Mouse (Mus musculus) adrenal gland, postnatal 14 days (tissue): ENCODE results near the gene Hist2h2be. TPM values are rescaled to one million over a fixed set of nuclear protein-coding genes. Genes with fewer than 3 reads are reported as not detected.
A peak's percentile ranks its signal among the peaks of the same experiment; 100 is the strongest.
"Not testable (repeated sequence)": the region's sequence is repeated elsewhere in the genome, so short reads cannot be mapped to it uniquely, and the experiment has no call there.

Source experiments
- DNase-seq: peaks from one replicate; pipeline ENCODE4 v3.0.0; 2021; ENCODE audit warnings: mixed read lengths
- total RNA-seq: library from RNA; stranded (reverse); gene quantifications from 2 replicates; pipeline ENCODE4 v1.2.3, GENCODE M21; 2021

Gene Hist2h2be
- total RNA-seq, 1 experiment from 2014 or later = 12.3 TPM

DNA sequence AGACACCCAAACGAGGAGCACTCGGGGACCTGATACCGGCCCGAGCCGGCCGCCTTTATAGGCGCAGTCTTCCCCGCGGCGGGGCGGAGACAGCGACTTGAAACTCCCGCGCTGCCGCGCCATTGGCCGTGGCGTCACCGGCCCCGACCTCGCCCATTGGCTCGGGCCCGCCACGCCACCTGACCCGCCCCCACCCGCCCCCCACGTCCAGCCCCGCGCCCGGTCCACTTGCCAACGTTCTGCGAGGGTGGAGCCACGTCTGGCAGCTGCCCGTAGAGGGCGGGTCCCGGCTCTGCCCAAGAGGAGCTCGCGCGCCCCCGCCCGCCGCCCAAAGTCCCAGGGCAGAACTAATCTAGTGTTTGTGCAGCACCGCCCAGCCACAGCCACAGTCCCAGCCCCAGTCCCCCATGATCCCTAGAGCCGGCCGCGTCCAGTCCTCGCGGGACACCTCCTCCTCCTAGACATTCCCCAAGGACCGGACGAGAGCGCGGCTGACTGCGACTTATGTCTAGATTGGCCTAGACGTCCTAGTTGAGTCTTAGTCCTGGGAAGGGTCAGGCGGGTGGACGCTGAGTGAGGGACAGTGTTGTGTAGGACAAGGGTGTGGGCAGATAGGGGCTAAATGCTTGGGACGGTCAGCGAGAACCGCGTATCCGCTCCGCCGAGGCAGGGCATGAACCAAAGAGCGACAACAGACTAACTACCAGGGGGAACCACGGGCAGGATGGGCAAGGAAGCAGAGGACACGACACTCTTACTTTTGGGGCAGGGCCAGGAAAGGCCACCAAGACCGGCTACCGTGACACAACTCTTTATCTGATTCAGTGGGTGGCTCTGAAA is 18.3 kb downstream of the Hist2h2be start, which contains the start of gene Hist2h3c2:
TSS of gene Hist2h3c2 (minus strand) at position 174 of the 840 bp plus-strand sequence.
- peak; percentile 64 for DNase-seq

DNA sequence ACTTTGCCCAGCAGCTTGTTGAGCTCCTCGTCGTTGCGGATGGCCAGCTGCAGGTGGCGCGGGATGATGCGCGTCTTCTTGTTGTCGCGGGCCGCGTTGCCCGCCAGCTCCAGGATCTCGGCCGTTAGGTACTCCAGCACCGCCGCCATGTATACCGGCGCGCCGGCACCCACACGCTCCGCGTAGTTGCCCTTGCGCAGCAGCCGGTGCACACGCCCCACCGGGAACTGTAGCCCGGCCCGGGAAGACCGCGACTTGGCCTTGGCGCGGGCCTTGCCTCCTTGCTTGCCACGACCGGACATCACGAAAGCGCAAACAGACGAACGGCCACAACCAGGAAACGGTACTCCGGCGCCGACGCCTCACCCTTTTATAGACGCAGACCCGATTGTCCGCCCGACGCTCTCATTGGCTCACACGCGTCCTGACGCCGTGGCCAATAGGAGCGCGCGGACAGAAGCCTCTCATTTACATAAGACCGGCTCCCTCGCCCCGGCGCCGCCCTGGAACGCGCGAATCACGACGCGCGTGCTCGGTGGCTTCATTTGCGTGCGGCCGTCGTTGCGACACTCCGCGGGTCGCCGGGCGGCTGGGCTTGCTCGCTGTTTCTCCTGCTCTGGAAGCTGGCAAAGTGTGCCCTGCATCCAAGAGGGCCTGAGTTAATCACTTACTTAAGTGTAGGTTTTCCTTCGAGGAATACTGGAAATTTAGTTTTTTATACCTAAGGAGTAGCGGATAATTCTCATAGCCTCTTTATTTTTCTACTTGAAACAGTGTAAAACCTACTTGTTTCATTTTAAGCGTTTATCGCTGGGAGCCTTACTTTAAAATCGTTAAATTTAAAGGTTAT is 19.3 kb downstream of the Hist2h2be start, which contains the start of gene Hist2h2aa2:
TSS of gene Hist2h2aa2 (minus strand) at position 328 of the 850 bp plus-strand sequence.
- DNase-seq = peak; percentile 95

GRCm38 (mm10) chr3:96240799-96241197 is 19.9 kb downstream of the Hist2h2be start:
- DNase-seq = no peak

DNA sequence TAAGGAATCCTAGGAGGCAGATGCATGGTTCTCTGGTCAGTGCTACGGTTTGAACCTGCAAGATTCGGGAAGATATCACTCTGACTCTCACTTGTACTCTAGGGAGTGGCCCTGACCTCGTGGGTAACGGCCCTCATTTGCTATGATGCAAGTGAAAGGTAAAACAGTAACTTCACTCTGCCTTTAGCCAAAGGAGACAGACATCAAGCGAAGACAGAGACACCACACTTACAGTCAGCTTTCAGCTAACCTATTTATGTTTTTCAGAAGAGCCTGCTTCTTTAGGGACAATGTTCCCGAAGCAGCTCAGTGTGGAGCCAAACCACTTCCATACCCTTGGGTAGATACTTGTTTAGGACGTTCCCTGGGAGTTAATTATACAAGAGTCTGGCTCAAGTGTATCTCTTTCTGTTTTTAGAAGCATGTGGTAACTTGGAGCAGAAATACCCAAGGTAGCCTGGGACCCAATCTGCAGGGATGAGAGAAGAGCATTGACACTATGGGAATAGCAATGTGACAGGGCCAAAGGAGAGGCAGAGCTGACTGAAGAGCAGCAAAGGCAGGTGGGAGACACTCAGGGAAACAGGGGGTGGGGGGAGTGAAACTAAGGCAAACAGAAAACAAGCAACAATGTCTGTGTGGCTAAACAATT is 23.1 kb downstream of the Hist2h2be start:
- DNase-seq = no peak

- peak; percentile 90 for DNase-seq
These were observed 24.3 kb downstream of the Hist2h2be start, which contains the start of gene Hist2h2aa1 for GRCm38 (mm10) chr3:96245003-96245886. TSS of gene Hist2h2aa1 (plus strand) at chr3:96245497.

DNA sequence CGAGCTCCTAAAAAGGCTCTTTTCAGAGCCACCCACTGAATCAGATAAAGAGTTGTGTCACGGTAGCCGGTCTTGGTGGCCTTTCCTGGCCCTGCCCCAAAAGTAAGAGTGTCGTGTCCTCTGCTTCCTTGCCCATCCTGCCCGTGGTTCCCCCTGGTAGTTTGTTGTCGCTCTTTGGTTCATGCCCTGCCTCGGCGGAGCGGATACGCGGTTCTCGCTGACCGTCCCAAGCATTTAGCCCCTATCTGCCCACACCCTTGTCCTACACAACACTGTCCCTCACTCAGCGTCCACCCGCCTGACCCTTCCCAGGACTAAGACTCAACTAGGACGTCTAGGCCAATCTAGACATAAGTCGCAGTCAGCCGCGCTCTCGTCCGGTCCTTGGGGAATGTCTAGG is 25.1 kb downstream of the Hist2h2be start:
- not testable (repeated sequence) for DNase-seq

GRCm38 (mm10) chr3:96246427-96246856 is 25.5 kb downstream of the Hist2h2be start, which contains the start of gene Hist2h3c1:
TSS of gene Hist2h3c1 (plus strand) at chr3:96246685.
- not testable (repeated sequence) for DNase-seq

GRCm38 (mm10) chr3:96247356-96248140 is 26.6 kb downstream of the Hist2h2be start:
- DNase-seq = no peak

- no peak for DNase-seq
These were observed 27.5 kb downstream of the Hist2h2be start for GRCm38 (mm10) chr3:96248141-96249033.

DNA sequence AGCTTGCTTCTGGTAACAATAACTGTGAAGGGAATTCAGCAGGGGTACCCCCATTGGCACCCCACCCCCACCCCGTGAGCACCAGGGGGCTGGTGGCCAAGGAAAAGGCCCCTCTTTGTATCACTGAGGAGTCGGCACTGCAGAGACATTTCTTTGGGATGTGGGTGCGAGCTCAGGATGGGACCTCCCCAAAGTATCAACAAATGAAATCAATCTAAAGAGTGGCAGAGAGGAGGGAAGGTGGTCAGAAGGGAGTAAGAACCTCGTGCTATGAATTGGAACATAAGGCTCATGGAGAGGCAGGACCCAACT is 28.1 kb downstream of the Hist2h2be start:
- DNase-seq = no peak

DNA sequence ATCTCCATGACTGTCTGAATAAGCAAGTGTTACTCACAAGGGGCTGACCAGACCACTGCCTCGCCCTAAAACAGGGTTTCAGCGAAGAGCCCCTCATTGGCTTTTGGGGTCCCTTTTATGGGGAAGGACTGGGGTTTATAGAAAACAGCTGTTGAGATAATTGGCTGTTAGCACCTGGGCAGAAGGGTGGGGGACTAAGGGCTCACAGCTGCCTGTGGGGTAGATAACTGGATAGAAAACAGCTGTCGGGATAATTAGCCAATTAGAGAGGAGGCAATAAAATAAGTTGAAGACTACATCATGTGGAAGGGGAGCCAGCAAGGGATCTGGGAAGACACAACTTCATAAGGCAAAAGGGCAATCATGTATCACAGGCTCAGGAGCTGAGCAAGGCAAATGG is 30.0 kb downstream of the Hist2h2be start:
- DNase-seq = no peak

DNA sequence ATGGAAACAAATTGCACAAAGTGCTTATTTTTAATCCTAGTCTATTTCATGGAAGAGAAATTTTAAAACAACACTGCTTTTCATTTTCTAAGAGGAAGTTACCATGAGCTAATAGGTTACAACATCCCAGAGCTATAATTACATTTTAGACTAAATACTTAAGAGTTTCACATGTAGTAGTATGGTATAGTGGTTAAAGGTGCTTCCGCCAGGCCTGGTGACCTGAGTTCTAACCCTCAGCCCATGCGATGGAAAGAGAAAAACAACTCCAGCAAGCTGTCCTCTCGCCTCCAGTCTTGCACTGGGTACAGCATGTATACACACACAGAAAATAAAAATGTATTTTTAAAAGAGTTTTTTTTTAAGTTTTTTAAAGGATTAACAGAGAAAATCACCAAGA is 30.9 kb downstream of the Hist2h2be start:
- DNase-seq = no peak

DNA sequence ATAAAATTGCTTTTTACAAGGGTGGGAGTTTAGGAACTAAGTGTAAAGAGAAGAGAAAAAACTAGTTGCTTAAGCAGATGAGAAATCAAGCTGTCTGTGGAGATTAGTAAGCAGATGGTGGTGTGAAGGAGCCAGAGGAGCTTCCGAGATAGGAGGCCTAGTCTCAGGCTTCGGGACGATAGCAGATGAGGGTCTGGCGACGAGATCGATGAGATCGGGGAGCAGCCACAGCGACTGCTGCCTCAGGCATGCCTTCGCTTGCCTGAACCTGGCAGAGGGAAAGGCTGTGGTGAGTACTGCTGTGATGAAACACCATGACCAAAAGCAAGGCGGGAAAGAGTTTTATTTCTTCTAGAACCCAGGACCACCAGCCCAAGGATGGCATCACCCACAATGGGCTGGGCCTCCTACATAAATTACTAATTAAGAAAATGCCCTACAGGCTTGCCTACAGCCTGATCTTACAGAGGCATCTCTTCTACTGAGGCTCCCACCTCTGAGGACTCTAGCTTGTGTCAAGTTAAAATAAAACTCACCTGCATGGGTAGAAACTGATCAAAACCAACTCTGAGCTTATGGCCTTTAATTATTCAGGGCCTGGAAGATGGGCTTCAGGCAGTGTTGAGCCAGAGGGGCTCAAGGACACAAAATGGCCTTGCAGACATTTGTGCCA is 33.9 kb downstream of the Hist2h2be start:
- DNase-seq = no peak

GRCm38 (mm10) chr3:96255926-96256593 is 35.1 kb downstream of the Hist2h2be start:
- DNase-seq = no peak

DNA sequence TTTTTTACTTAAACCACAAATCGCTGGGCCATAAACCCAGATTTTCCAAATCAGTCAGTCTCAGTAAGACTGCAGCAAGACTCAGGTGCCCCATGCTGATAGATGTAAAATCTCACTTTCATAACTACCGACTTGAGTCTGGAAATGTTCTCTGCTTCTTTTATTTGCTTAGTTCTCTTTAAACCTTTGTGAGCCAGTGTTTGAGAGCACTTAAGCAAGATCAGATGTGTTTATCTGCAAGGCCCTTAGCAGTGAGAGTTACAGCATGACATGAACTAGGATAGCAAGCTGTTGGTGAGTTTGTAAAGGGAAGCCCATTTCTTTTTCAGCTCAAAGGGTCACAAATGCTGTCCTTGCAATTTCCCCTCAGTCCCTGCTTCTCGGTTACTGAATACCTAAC is 36.3 kb downstream of the Hist2h2be start:
- no peak for DNase-seq

DNA sequence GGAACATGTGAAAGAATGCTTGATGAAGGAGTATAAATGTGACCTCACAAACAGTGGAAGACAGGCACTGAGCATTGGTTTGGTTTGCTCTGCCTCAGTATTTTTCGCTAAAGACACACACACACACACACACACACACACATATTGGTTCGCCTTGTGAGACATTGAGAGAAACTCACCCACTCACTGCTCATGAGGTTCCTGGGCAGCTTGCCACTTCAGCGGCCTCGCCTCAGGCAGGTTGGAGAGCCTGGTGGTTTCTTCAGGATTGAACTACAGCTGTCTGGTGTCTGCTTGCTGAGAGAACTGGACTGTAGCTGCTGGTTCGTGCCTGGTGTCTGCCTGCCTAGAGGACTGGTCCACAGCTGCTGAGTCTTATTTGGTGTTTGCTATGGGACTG is 39.3 kb downstream of the Hist2h2be start:
- no peak for DNase-seq

DNA sequence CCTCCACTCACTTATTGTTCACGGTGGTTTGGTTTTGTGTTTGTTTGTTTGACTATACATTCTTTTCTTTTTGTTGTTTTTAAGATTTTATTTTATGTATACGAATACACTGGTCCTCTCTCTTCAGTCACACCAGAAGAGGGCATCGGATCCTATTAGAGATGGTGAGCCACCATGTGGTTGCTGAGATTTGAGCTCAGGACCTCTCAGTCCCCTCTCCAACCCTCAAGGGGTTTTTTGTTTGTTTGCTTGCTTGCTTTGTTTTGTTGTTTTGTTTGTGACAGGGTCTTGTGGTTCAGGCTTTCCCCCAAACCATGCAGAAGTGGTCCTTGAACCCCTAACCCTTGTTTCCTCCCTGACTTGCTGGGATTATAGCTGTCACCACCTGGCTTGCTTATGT is 40.7 kb downstream of the Hist2h2be start:
- DNase-seq = no peak

DNA sequence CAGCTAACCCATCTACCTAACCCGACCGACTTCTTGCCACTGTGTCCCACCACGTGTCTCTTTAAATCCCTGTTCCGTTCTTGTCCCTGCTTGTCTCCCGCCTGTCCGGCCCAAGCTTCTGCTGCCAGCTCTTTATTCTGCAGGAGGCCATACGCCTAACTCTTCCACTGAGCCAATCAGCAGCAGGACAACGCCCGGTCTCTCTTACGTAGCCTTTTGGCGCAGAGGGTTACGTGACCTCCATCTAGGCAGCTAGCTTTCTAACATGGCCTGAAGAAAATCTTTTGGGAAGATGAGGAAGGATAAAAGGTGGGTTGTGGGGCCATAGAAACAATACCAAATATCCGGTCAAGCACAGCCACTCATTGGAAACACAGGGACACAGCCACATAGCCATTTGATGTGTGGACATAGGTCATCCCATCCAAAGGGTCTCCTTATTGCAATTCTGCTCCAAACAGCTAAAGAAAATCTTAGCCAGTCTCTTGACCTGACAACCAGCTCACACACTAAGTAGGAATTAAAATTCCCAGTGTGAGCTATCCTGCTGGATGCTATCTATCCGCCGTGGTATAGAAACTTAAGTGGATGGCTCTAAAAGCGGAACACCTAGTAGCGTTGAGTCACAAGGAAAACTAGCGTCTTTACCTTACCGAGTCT is 41.4 kb downstream of the Hist2h2be start:
- peak; percentile 89 for DNase-seq
